Mouse (Mus musculus) midbrain, embryonic 13.5 days (tissue): Measurements from ENCODE around the gene Prr9. TPM values are rescaled to one million over a fixed set of nuclear protein-coding genes. Genes with fewer than 3 reads are reported as not detected.
A peak's percentile ranks its signal among the peaks of the same experiment; 100 is the strongest.

Source experiments
- ATAC-seq: fragments of 200-750 bp; cut with Nextera tagmentation; 2 replicates; pipeline ENCODE4 v1.8.0; 2017; ENCODE audit warnings: mild to moderate bottlenecking, moderate TSS enrichment, moderate library complexity
- H3K27ac ChIP-seq: fragments of 300-500 bp; sonication (generic); 2 replicates; pipeline ENCODE4 v1.5.1; 2015; ENCODE audit warnings: inconsistent platforms, mild to moderate bottlenecking, moderate library complexity
- H3K27me3 ChIP-seq: fragments of 300-500 bp; sonication (generic); 2 replicates; pipeline ENCODE4 v1.6.1; 2015; ENCODE audit warnings: mild to moderate bottlenecking, inconsistent platforms
- H3K36me3 ChIP-seq: fragments of 300-500 bp; sonication (generic); 2 replicates; pipeline ENCODE4 v1.6.1; 2015; ENCODE audit warnings: mild to moderate bottlenecking, inconsistent platforms
- H3K4me1 ChIP-seq: fragments of 300-500 bp; sonication (generic); replicated peaks from 2 replicates; pipeline ENCODE4 v1.6.1; 2015; ENCODE audit warnings: inconsistent platforms
- H3K4me2 ChIP-seq: fragments of 300-500 bp; sonication (generic); replicated peaks from 2 replicates; pipeline ENCODE4 v1.6.1; 2015; ENCODE audit warnings: moderate library complexity, mild to moderate bottlenecking, inconsistent platforms
- H3K4me3 ChIP-seq: fragments of 300-500 bp; sonication (generic); replicated peaks from 2 replicates; pipeline ENCODE4 v1.5.1; 2015; ENCODE audit warnings: mild to moderate bottlenecking, inconsistent platforms
- H3K9ac ChIP-seq: fragments of 300-500 bp; sonication (generic); replicated peaks from 2 replicates; pipeline ENCODE4 v1.6.1; 2015; ENCODE audit warnings: mild to moderate bottlenecking, inconsistent platforms
- H3K9me3 ChIP-seq: fragments of 300-500 bp; sonication (generic); 2 replicates; pipeline ENCODE4 v1.6.1; 2016; ENCODE audit warnings: mild to moderate bottlenecking, inconsistent platforms
- WGBS: fragments of 180-500 bp; shearing (Covaris S2); methylation state at CpG from one replicate; pipeline ENCODE4 v1.1.7; 2015; 5-methylcytosine and 5-hydroxymethylcytosine counted together
- polyA plus RNA-seq: library from polyadenylated mRNA; unstranded; fragments of >200 nt; fragmentation: Nextera tagmentation; extraction: Ambion mirVana; gene quantifications from 2 replicates; pipeline ENCODE4 v1.2.1, GENCODE M21; 2015

Prr9 gene
- not detected in 2 replicates for polyA plus RNA-seq

DNA sequence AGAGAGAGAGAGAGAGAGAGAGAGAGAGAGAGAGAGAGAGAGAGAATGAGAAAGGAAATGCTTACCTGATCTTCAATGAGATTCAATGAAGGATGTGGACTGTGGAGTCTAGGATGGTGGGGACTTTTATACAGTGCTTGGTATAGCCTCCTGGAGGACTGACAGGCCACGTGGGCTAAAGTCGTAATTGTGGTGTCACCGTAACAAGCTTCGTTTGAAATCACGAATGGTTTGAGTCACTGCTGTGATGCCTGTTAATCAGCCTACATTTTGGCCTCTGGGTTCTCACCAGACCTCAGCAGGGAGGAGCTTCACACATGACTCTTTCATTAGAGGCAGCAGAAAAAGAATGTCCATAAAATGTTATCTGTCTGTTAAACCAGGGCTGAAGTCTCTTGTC lies at the start of gene Prr9:
Gene Prr9, minus strand, starts transcription at position 101 of the 400 bp plus-strand sequence.
- ATAC-seq, result no peak
- Histone ChIP-seq H3K36me3 (no peaks in the 10 kb centered on the region), H3K4me3 (no peak within 1 kb of the TSS), H3K4me2 (no peak within 1 kb of the TSS), H3K9ac (no peak within 1 kb of the TSS), H3K27ac (no peak within 1 kb of the TSS), H3K9me3 (no peaks in the 10 kb centered on the region), H3K27me3 (no peaks in the 10 kb centered on the region), H3K4me1 (no peaks in the 10 kb centered on the region)
- WGBS, result 83% methylated on average over 5 of the region's 5 CpGs

DNA sequence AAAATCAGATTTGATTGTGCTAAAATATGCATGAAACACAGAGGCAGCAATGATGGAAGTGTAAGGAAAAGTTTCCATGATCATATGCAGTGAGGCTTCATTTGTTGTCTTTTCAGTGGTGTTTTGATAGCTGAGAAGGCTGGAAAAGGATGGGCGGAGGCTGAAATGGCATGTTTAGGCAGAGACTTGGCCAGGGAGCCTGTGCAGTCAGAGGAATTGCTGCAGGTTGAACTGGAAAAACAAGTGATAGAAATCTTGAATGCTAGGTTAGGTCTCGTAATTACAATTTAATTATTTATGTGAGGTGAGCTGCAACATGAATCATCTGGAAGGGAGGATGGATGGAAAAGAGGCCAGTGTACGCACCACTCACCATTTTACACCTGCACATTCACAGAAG lies 46.1 kb upstream of the Prr9 start:
- no peak overlapping the region for H3K4me2 ChIP-seq
- 88% methylated on average over 3 of the region's 3 CpGs for WGBS
- H3K27ac ChIP-seq, result no peak overlapping the region
- no peaks in the 10 kb centered on the region for H3K4me1 ChIP-seq
- no peak overlapping the region for H3K4me3 ChIP-seq
- H3K9me3 ChIP-seq, result no peaks in the 10 kb centered on the region
- no peaks in the 10 kb centered on the region for H3K36me3 ChIP-seq
- no peaks in the 10 kb centered on the region for H3K27me3 ChIP-seq
- H3K9ac ChIP-seq, result no peak overlapping the region
- no peak for ATAC-seq

DNA sequence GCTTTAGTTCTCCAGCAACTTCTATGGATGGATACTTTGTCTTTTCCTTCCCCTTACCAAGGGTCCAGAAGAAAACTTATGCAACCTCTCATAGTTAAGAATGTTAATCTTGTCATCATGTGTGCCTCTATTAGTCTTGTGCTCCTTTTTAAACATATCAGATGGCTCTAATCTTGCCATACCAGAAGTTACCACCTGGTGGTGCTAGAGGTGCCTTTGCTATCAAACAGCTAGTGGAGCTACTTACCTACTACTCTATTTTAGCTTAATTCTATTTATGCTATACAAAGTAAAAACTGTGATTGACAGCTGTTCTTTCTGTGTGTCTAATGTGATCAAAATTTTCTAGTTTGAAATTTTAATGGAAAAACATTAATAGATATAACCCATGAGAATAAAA lies 29.6 kb upstream of the Prr9 start:
- Histone ChIP-seq H3K4me1 (no peaks in the 10 kb centered on the region), H3K4me3 (no peak overlapping the region), H3K4me2 (no peak overlapping the region), H3K36me3 (no peaks in the 10 kb centered on the region), H3K27ac (no peak overlapping the region), H3K27me3 (no peaks in the 10 kb centered on the region), H3K9me3 (no peaks in the 10 kb centered on the region), H3K9ac (no peak overlapping the region)
- no peak for ATAC-seq

DNA sequence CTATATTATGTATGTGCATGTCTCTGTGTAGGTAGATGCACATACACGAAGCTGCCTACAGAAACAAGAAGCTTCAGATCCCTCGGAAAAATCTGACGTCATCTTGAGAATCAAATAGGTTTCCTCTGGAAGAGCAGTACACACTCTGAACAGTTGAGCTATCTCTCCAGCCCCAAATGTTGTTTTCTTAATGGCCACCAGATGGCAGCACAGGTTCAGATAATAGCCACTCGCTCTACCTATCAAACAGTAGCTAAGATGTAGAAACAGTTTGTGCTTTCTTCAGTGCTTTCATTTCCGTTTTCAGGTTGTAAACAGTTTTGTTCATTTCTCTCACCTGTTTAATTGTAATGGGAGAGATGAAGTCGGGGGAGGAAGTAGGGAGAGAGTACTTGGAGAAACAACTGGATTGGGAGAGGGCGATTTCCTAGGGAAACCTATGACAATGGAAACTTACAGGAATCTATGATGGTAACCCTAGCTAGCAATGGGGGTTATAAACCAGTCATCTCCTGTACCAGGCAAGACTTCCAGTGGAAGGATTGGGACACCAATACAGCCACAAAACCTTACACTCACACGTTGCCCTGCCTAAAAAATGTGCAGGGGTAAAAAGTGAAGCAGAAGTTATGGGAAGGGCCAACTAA lies 27.0 kb upstream of the Prr9 start:
- Histone ChIP-seq H3K4me1 (no peaks in the 10 kb centered on the region), H3K27me3 (no peaks in the 10 kb centered on the region), H3K4me2 (no peak overlapping the region), H3K9ac (no peak overlapping the region), H3K9me3 (no peaks in the 10 kb centered on the region), H3K4me3 (no peak overlapping the region), H3K36me3 (no peaks in the 10 kb centered on the region), H3K27ac (no peak overlapping the region)
- peak; percentile 97 for ATAC-seq
- WGBS, result 25% methylated on average over 8 of the region's 8 CpGs

DNA sequence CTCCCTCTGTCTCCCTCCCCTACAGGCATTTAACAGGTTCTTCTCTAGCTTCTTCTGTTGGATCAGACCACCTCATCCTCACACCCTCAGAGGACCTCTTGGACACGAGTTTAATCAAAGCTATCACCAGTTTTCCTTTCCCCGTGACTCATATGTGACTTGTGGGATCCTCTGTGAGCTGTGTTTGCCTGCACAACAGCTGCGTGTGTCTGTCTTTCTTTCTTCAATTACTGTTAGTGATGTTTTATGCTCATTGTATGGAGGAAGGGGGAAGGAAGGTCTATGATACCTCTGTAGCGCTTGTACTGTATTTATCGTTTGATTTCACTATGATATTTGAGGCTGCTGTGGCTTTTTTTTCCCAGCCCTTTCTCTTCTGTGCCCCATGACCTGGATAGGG lies 24.2 kb upstream of the Prr9 start:
- no peak for ATAC-seq
- no peaks in the 10 kb centered on the region for H3K4me1 ChIP-seq
- H3K27ac ChIP-seq, result no peak overlapping the region
- H3K36me3 ChIP-seq, result no peaks in the 10 kb centered on the region
- H3K9ac ChIP-seq, result no peak overlapping the region
- H3K27me3 ChIP-seq, result no peaks in the 10 kb centered on the region
- H3K9me3 ChIP-seq, result no peaks in the 10 kb centered on the region
- no peak overlapping the region for H3K4me3 ChIP-seq
- no peak overlapping the region for H3K4me2 ChIP-seq
- 86% methylated on average over 5 of the region's 5 CpGs for WGBS

DNA sequence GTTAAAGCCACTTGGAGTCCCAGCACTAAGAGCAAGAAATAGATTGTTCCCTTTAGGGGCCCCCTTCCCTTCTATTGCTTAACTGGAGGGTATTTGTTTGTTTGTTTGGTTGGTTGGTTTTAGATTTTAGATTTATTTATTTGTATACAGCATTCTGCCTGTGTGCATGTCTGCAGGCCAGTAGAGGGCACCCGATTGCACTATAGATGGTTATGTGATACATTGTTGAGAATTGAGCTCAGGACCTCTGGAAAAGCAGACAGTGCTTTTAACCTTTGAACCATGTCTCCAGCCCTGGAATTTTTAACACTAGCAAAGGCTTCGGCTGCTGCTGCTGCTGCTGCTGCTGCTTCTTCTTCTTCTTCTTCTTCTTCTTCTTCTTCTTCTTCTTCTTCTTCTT lies 23.7 kb upstream of the Prr9 start:
- Histone ChIP-seq H3K4me2 (no peak overlapping the region), H3K36me3 (no peaks in the 10 kb centered on the region), H3K27me3 (no peaks in the 10 kb centered on the region), H3K9me3 (no peaks in the 10 kb centered on the region), H3K9ac (no peak overlapping the region), H3K4me3 (no peak overlapping the region), H3K27ac (no peak overlapping the region), H3K4me1 (no peaks in the 10 kb centered on the region)
- ATAC-seq, result no peak
- 65% methylated on average over 2 of the region's 2 CpGs for WGBS

DNA sequence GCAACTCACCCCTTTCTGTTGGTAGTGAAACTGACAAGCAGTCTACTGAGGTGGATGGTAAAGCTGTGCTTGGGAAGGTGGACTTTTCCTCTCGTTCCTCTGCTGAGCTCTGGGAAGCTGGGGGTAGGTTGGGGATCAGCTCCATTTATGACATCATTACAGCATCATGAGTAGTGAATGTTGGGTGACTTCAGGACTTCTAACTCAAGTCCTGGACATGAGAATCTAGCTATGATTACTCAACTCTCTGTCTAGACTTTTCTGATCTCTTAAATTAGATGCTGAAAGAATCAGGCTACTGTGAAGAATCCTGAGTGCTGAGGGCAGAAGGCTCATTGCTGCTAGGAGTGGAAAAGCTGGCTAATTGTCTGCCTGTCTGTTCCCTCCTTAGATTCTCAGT lies 18.9 kb upstream of the Prr9 start, which contains the start of gene Lelp1:
Gene Lelp1, minus strand, starts transcription at position 101 of the 400 bp plus-strand sequence.
- no peak within 1 kb of the TSS for H3K4me3 ChIP-seq
- no peak within 1 kb of the TSS for H3K27ac ChIP-seq
- H3K4me2 ChIP-seq, result no peak within 1 kb of the TSS
- H3K9ac ChIP-seq, result no peak within 1 kb of the TSS
- 70% methylated on average over 1 of the region's 1 CpGs for WGBS
- no peaks in the 10 kb centered on the region for H3K36me3 ChIP-seq
- no peaks in the 10 kb centered on the region for H3K4me1 ChIP-seq
- H3K27me3 ChIP-seq, result no peaks in the 10 kb centered on the region
- no peak for ATAC-seq
- H3K9me3 ChIP-seq, result no peaks in the 10 kb centered on the region

DNA sequence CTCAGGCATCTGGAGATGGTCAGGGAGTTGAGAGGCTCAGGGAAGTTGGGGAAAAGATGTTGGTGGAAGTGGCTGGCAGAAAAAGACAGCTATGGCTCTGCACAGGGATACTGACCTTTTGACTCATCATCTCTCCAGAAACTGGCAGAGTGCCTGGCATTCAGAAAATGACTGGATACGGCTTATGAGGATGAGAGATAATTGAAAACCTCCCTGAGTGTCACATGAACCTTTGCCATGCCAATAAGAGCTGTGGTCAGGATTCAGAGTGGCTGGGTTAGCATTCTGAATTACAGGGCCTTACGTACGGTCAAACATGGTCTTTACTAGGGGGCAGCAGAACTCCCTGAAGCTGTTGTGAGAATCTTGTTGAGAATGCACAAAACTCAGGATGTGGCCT lies 2.8 kb downstream of the Prr9 start:
- no peak for ATAC-seq
- 86% methylated on average over 3 of the region's 3 CpGs for WGBS
- no peak overlapping the region for H3K4me3 ChIP-seq
- H3K4me1 ChIP-seq, result no peaks in the 10 kb centered on the region
- no peaks in the 10 kb centered on the region for H3K9me3 ChIP-seq
- no peak overlapping the region for H3K27ac ChIP-seq
- H3K36me3 ChIP-seq, result no peaks in the 10 kb centered on the region
- H3K4me2 ChIP-seq, result no peak overlapping the region
- no peaks in the 10 kb centered on the region for H3K27me3 ChIP-seq
- no peak overlapping the region for H3K9ac ChIP-seq

DNA sequence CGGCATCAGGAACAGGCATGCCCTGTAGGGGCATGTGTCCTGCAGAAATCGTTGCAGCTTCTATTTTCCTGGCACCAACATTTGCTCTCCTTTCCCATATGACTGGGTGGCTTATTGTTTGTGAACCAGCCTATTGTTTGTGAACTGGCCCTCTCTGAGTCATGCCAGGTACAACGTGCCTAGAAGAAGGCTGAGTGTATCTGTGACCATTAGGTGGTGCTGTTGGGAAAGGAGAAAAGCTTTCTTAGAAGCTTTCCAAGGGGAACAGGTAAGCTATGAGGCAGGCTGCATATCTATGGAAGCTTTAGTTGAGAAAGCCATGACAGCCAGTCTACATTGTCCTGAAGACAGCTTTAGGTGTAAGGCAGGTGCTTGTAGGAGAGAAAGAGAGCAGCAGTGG lies 5.8 kb downstream of the Prr9 start:
- Histone ChIP-seq H3K27me3 (no peaks in the 10 kb centered on the region), H3K4me3 (no peak overlapping the region), H3K9me3 (no peaks in the 10 kb centered on the region), H3K9ac (no peak overlapping the region), H3K4me2 (no peak overlapping the region), H3K36me3 (no peaks in the 10 kb centered on the region), H3K27ac (no peak overlapping the region), H3K4me1 (no peaks in the 10 kb centered on the region)
- WGBS, result 41% methylated on average over 3 of the region's 3 CpGs
- peak; percentile 50; the same call in 1 of the 2 replicates for ATAC-seq

DNA sequence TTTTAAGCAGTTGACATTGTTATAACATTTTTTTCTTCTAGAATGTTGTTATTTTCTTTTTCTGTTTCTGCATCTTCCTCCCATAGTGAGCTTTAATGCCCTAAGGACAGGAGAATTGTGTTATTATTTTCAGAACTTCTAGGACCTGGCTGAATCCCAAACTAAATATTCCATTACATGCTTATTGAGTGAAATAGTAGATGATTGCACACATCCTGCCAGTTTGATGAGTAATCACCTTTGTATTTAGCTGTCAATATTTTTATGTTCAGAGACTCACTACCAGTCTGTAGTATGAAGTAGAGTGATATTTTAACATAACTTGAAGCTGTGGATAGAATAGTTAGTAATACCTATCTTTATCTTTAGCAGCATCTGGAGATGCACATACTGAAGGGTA lies 12.2 kb downstream of the Prr9 start:
- no peaks in the 10 kb centered on the region for H3K36me3 ChIP-seq
- no peaks in the 10 kb centered on the region for H3K9me3 ChIP-seq
- no peak overlapping the region for H3K4me3 ChIP-seq
- no peaks in the 10 kb centered on the region for H3K27me3 ChIP-seq
- no peak overlapping the region for H3K4me2 ChIP-seq
- ATAC-seq, result no peak
- no peaks in the 10 kb centered on the region for H3K4me1 ChIP-seq
- no peak overlapping the region for H3K9ac ChIP-seq
- H3K27ac ChIP-seq, result no peak overlapping the region

DNA sequence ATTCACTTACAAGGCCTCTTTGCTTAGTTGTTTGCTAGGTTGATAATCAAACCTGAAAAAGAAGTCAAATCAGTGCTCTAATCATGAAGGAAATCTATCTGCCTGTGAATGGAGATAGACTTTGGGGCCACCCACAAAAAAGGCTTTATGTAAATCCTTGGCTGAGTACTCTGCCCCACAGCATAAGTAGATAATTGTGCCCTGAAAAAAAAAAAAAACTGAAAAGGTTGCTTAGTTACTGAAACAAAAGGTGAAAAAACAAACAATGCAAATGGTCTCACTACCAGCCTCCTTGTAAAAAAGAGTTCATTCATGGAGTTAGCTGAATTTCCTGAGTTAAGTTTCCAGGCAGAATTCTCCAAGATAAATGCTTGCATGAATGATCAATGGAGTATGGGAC lies 13.0 kb downstream of the Prr9 start:
- H3K4me1 ChIP-seq, result no peaks in the 10 kb centered on the region
- H3K36me3 ChIP-seq, result no peaks in the 10 kb centered on the region
- H3K27ac ChIP-seq, result no peak overlapping the region
- no peak overlapping the region for H3K9ac ChIP-seq
- no peak overlapping the region for H3K4me2 ChIP-seq
- no peaks in the 10 kb centered on the region for H3K27me3 ChIP-seq
- H3K4me3 ChIP-seq, result no peak overlapping the region
- ATAC-seq, result 0 out of 2 replicates have a peak, but pooled peaks have one; percentile 14
- no peaks in the 10 kb centered on the region for H3K9me3 ChIP-seq

DNA sequence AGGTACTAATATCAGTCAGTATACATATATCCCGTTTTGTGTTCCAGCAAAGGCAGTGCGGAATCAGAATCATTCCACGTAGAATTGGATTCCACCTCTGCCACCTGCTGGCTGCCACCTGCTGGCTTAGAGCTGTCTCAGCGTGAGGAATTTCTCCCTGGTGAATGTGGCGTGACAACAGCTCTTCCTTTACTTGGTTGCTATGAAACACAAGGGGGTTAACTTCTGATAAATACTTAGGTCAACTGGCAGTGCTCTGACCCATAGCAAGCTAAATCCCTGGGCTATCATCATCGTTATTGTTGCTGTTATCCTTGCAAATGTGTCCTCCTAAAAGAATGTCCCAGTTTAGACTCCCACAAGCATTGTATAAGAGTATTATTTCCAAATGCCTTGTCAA lies 17.2 kb downstream of the Prr9 start:
- no peaks in the 10 kb centered on the region for H3K27me3 ChIP-seq
- no peak overlapping the region for H3K4me2 ChIP-seq
- ATAC-seq, result peak; percentile 76; the same call in 1 of the 2 replicates
- no peaks in the 10 kb centered on the region for H3K36me3 ChIP-seq
- no peaks in the 10 kb centered on the region for H3K4me1 ChIP-seq
- no peak overlapping the region for H3K4me3 ChIP-seq
- WGBS, result 6% methylated on average over 6 of the region's 6 CpGs
- no peak overlapping the region for H3K9ac ChIP-seq
- H3K9me3 ChIP-seq, result no peaks in the 10 kb centered on the region
- no peak overlapping the region for H3K27ac ChIP-seq

DNA sequence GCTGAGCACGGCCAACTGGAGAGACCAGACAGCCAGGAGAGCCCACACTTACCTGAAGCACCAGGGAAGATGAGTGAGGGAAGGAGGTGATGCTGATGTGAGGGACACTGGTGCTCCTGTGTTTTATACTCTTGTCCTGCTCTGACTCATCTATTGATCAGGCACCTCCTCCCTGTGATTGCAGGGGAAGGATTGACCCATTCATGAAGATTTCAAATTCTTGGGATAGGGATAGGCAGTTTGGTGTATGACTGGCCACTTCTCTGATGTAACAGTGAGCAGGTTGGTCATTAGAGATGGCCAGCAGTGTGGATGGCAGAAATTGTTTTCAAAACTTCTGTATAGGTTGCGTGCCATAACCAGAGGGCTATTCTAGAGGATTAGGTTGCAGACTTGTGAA lies 40.7 kb downstream of the Prr9 start, which contains the start of gene Lor:
Gene Lor, minus strand, starts transcription at position 101 of the 400 bp plus-strand sequence.
- 86% methylated on average over 2 of the region's 2 CpGs for WGBS
- Histone ChIP-seq H3K4me1 (peaks cover 15% of the 10 kb centered on the region), H3K4me3 (peak within 1 kb of the TSS; percentile 75), H3K36me3 (no peaks in the 10 kb centered on the region), H3K27ac (peak within 1 kb of the TSS; percentile 97), H3K4me2 (peak within 1 kb of the TSS; percentile 79), H3K9ac (peak within 1 kb of the TSS; percentile 86), H3K27me3 (peaks cover 27% of the 10 kb centered on the region), H3K9me3 (no peaks in the 10 kb centered on the region)
- ATAC-seq, result no peak
